Mouse (Mus musculus): ENCODE results near the gene Krt15.

Gene Krt15

DNA sequence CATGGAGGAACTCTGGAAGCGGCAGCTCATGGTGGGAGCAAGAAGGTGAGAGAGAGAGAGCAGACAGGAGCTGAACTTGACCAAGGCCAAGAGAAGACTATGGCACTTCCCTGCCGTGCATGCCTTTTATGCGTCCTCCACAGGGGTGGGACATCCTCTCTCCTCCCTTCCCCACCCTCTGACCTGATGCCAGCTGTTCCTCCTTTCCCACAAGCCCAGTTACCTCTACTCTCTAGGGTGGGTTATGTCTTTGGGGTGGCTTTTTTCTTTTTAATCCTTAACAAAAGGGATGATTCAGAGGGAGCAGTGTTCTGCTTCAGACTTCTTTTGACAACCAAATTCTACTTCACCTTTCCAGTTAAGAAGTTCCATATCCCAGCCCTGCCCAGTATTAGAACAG lies 14.3 kb downstream of the Krt15 start, which contains the start of gene Krt13:
Gene Krt13, minus strand, starts transcription at position 101 of the 400 bp plus-strand sequence.
- no peak for DNase-seq

DNA sequence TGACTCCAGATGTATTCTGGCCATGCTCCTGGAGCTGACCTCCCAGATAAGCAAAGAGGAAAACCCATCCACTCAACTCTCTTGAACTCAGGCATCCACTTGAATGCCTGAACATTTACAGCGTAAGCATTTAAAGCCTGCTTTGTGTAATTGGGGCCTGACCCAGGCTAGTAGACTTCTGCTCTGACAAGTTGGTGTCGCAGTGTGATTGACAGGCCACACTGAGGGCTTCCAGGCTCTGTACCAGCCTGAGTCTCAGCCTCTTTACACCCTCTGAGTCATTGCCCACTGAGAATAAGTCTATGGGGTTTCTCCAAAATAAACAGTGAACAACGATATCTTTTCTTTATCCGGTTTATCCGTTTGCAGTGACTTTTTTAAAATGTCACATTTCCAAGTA lies 15.4 kb downstream of the Krt15 start:
- no peak for DNase-seq

DNA sequence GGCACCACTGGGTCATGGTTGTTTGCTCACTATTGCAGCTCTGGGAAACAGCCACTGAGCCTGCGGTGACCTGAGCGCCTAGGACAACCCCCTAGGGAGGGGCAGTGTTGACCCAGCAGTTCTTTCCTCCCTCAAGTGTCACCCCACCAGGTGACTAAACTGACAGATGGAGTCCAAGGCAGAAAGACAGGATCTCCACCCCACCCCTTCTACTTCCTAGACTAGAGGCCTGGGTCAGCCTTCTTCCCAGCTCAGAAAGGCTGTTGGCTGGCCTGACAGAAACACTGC lies 22.0 kb downstream of the Krt15 start:
- DNase-seq = no peak

DNA sequence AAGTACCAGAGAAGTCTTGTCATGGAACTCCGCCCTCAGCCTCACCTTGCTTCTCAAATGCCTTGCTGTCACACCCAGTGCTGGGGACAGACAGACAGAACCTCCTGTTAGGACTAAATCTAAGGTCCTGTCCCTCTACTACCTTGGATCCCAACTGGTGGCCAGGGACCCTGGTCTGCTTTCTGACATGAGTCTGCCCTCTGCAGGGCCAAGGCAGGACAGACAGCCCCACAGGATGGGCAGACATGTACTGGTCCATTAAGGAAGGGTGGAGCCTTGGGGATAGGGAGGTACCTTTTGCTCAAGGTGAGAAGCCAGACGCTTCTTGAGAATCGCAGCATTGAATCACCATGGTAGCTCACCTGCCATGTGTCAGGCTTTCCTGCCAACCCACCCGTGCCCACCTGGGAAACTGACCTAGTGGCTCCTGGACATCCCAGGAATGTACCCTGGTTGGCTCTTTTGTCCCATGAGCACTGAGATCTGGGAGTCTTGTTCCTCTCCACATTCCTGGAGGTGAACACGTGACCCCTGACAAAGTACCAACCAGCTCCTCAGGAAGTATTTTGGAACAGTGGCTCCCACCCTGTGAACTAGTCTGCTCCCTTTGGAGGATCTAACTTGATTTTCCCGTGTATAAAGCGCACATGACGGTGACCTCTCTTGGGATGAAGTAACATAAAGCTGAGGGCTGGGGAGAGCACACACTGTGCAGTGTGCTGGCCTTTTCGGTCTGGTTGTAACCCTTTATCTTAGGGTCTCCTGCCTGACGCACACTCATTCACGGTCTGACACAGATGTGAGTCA lies 22.6 kb downstream of the Krt15 start:
- DNase-seq = no peak

DNA sequence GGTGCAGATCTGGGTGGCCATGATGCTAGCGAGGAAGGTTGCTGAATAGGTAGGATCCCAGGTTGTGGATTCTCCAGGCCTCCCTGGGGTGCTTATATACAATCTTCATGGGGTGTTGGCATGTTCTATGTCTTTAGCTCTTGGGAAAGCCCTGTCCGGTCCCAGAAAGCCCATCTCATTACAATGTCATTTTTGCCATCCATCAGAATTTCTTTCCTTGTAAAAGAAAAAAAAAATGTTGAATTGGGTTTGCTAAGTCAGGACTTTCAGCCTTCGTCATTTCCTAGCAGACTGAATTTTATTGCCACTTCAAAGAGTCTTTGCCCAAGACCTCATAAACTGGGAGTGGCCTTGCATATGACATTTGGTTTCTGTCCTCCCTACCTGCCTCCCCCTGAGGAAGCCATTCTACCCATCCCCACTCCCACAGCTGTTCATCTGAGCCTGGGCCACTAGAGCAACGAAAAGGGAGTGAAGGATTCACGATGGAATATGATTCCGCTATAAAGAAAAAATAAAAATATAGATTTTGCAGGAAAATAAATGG lies 30.1 kb downstream of the Krt15 start, which contains the start of gene Krt36:
Gene Krt36, minus strand, starts transcription at position 51 of the 547 bp plus-strand sequence.
- DNase-seq = no peak

DNA sequence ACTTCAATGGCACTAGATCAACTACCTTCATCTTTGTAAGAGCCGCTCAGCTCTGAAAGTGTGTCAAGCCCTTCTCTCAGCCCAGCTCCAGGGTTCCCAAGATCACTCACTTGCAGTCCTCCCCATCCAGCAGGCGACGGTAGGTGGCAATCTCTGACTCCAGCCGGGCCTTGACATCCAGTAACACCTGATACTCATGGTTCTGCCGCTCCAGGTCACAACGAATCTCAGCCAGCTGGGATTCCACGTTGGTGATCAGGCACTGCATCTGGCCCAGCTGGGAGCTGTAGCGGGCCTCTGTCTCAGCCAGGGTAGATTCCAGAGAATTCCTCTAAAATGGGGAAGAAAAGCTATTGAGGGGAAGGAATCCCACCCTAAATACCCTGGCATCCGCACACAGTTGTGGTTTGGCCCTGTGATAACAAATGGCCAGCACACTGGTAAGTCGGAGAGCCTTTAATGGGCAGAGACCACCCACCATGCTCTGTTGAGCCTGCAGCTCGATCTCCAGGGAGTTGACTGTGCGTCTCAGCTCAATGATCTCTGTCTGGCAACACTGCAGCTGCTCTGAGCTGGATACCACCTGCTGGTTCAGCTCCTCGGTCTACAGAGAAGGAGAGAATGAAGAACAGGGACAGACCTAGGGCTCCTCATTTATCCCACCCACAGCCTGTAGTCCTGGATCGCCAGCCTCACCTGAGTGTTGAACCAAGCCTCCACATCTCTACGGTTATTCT lies 32.9 kb downstream of the Krt15 start:
- no peak for DNase-seq

DNA sequence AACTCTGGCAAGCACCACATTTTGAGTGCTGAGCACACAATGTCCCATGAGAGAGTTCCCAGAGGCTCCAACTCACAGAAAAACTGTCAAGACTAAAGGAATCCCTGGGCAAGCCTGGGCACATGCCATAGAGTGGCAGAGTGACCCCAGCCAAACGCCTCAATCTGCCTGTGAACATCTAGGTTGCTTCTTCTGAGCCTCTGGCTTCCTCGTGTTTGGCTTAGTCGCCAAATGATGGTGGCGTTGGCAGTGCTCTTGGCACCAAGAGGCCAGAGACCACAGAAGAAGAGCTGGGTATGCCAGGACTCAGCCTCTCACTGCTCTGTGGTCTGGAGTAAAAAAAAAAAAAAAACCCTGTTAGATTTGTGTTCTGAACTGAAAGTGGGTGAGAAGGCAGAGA lies 35.3 kb downstream of the Krt15 start:
- no peak for DNase-seq

DNA sequence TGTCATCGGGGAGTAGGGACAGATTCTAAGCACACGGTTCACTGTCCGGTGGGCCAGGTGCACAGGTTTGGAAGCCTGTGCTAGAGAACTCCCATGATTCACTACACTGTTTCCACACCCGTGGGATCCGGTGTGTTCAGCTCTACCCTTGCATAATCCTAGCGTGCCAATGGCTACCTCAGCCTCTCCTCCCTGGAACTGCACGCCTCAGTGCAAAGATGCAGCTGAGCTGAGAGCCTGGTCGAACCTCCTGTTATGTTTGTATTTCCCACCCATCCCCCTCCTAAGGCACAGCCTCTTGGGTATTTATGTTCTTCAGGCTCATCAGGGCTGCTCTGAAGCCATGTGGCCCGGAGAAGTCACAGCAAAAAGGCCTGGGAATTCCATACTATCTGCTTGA lies 37.9 kb downstream of the Krt15 start:
- no peak for DNase-seq

DNA sequence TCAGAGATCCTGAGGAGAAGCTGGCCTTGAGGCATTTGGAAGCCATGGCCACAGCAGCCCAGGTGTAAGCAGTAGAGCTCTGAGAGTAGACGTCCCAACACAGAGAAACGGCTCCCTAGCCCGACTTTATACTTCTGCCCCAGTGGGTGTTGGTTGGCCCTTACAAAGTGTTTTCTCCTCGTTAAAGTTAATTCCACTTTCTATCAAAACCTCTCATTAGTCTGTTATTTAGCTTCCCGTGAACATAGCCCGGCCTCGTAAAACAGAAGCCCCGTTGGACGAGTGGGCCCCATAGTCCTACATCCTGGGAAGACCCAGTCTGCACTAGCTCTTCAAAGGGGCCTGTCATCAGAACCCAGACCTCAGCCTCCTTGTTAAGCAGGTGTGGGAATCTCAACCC lies 39.6 kb downstream of the Krt15 start, which contains the start of gene Krt35:
Gene Krt35, minus strand, starts transcription at position 101 of the 400 bp plus-strand sequence.
- no peak for DNase-seq

DNA sequence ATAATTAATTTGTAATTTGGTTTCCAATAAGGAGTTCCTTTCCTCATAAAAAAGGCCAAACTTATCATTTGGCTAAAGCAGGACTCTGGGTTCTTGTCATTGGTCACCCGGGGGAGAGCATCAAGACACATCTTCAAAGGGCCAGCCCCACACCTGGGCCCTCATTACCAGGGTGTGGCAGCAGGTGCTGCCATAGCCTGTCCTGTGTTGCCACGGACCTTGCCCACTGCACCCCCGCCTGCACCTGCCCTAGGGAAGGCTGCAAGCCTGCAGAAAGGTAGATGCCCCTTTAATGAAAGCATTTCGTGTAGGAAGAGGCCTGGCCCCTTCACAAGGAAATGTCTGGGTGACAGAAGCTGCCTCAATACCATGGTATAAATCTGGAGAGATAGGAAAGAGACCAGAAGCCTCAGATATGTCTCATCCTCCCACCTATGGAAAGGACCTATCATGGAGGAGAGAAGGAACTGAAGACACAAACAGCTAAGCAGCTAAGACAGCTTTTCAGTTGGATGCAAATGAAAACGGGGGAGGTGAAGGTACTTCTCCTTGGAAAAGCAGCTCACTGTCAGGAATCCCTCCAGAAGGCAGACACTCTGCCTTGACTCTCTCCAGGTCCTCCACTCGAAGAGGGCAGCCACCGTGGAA lies 47.2 kb downstream of the Krt15 start:
- DNase-seq = no peak

DNA sequence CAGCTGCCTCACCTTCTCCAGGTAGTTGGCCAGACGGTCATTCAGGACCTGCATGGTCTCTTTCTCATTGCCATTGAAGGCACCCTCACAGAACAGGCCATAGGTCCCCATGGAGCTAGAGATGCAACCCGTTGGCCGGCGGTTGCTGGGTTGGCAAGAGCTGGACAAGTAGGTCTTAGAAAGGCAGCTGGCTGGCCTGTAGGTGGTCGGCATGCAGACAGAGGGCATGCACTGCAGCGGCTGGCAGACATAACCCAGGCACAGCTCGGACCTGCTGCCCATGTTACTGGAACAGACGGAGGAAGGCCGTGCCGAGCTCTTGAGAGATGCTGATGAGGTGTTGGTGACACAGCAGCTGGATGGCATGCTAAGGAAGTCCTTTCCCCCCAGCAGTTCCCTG lies 47.9 kb downstream of the Krt15 start, which contains the start of gene Krt32:
Gene Krt32, minus strand, starts transcription at position 366 of the 400 bp plus-strand sequence.
- no peak for DNase-seq

All from thymus, postnatal 14 days (tissue).